Mouse (Mus musculus) kidney, embryonic 15.5 days (tissue): ENCODE data around the gene Pde6b. TPM values are rescaled to one million over a fixed set of nuclear protein-coding genes. Genes with fewer than 3 reads are reported as not detected.
A peak's percentile ranks its signal among the peaks of the same experiment; 100 is the strongest.

Experiments used
- ATAC-seq: fragments of 200-750 bp; cut with Nextera tagmentation; replicated peaks from 2 replicates; pipeline ENCODE4 v1.8.0; 2017; ENCODE audit warnings: moderate TSS enrichment; ENCODE audit not compliant: low FRiP score
- H3K27ac ChIP-seq: fragments of 300-500 bp; sonication (generic); 2 replicates; pipeline ENCODE4 v1.5.1; 2015; ENCODE audit warnings: mild to moderate bottlenecking, inconsistent platforms
- H3K27me3 ChIP-seq: fragments of 300-500 bp; sonication (generic); 2 replicates; pipeline ENCODE4 v1.6.1; 2015; ENCODE audit warnings: inconsistent platforms
- H3K36me3 ChIP-seq: fragments of 300-500 bp; sonication (generic); 2 replicates; pipeline ENCODE4 v1.6.1; 2015; ENCODE audit warnings: inconsistent platforms
- H3K4me1 ChIP-seq: fragments of 300-500 bp; sonication (generic); 2 replicates; pipeline ENCODE4 v1.6.1; 2015; ENCODE audit warnings: inconsistent platforms
- H3K4me2 ChIP-seq: fragments of 300-500 bp; sonication (generic); 2 replicates; pipeline ENCODE4 v1.6.1; 2015; ENCODE audit warnings: moderate library complexity, mild to moderate bottlenecking, inconsistent platforms
- H3K4me3 ChIP-seq: fragments of 300-500 bp; sonication (generic); replicated peaks from 2 replicates; pipeline ENCODE4 v1.5.1; 2015; ENCODE audit warnings: mild to moderate bottlenecking, inconsistent platforms
- H3K9ac ChIP-seq: fragments of 300-500 bp; sonication (generic); 2 replicates; pipeline ENCODE4 v1.6.1; 2015; ENCODE audit warnings: mild to moderate bottlenecking, inconsistent platforms
- H3K9me3 ChIP-seq: fragments of 300-500 bp; sonication (generic); replicated peaks from 2 replicates; pipeline ENCODE4 v1.6.1; 2016; ENCODE audit warnings: inconsistent platforms
- WGBS: fragments of 180-500 bp; shearing (Covaris S2); methylation state at CpG from one replicate; pipeline ENCODE4 v1.1.7; 2015; ENCODE audit warnings: mixed read lengths; 5-methylcytosine and 5-hydroxymethylcytosine counted together
- polyA plus RNA-seq: library from polyadenylated mRNA; unstranded; fragments of >200 nt; fragmentation: Nextera tagmentation; extraction: Ambion mirVana; gene quantifications from 2 replicates; pipeline ENCODE4 v1.2.1, GENCODE M21; 2015

Pde6b gene
- polyA plus RNA-seq, 1 experiment from 2014 or later, result 0.34 TPM

- no peaks in the 10 kb centered on the region for H3K4me1 ChIP-seq
- no peak overlapping the region for H3K9ac ChIP-seq
- no peak for ATAC-seq
- no peak overlapping the region for H3K4me3 ChIP-seq
- H3K27me3 ChIP-seq, result no peaks in the 10 kb centered on the region
- 61% methylated on average over 1 of the region's 1 CpGs for WGBS
- H3K36me3 ChIP-seq, result no peaks in the 10 kb centered on the region
- no peak overlapping the region for H3K27ac ChIP-seq
- H3K9me3 ChIP-seq, result no peaks in the 10 kb centered on the region
- H3K4me2 ChIP-seq, result no peak overlapping the region
Measured at GRCm38 (mm10) chr5:108405460-108405859, 17.3 kb downstream of the Pde6b start.

DNA sequence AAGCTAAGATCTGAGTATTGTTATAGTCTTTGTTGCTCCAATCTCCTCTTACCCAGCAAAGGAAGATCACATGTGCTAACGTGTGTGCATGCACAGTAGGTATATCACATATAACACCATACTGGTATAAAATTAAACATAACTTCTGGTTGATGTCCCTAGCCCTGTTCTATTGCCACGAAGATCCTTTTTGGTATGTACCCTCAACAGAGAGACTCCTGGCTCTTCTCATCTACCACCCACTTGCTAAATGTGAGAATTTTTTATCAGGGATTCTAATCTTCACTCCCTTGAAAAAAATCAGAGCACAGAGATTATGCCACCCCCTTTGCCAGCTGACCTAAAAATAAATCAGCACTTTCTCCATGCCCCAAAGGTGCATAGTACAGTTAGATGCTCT, 18.8 kb downstream of the Pde6b start:
- Histone ChIP-seq H3K4me3 (no peak overlapping the region), H3K36me3 (no peaks in the 10 kb centered on the region), H3K27me3 (no peaks in the 10 kb centered on the region), H3K4me2 (no peak overlapping the region), H3K27ac (no peak overlapping the region), H3K9me3 (no peaks in the 10 kb centered on the region), H3K9ac (no peak overlapping the region), H3K4me1 (no peaks in the 10 kb centered on the region)
- WGBS, result 77% methylated on average over 2 of the region's 2 CpGs
- ATAC-seq, result no peak

DNA sequence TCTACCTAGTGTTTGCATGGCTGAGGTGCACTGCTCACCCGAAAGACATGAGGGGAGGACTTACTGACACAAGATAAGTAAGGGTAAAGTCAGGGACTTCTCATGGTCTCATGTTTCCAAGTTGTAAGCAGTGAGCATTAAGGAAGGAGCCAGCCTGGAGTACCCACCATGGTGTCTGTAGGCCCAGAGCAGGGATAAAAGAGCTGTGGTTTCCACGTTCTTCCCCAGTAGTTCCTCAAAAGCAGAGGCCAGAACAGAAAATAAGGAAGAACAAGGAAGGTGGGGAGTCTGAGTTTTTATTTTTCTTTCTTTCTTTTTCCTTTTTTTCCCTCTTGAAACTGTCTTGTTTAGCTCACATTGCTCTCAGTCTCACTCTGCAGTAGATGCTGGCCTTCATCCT, 26.5 kb downstream of the Pde6b start:
- no peak for ATAC-seq
- Histone ChIP-seq H3K27me3 (no peaks in the 10 kb centered on the region), H3K36me3 (no peaks in the 10 kb centered on the region), H3K4me1 (no peaks in the 10 kb centered on the region), H3K4me2 (no peak overlapping the region), H3K9ac (no peak overlapping the region), H3K9me3 (no peaks in the 10 kb centered on the region), H3K4me3 (no peak overlapping the region), H3K27ac (no peak overlapping the region)
- 75% methylated on average over 2 of the region's 2 CpGs for WGBS

DNA sequence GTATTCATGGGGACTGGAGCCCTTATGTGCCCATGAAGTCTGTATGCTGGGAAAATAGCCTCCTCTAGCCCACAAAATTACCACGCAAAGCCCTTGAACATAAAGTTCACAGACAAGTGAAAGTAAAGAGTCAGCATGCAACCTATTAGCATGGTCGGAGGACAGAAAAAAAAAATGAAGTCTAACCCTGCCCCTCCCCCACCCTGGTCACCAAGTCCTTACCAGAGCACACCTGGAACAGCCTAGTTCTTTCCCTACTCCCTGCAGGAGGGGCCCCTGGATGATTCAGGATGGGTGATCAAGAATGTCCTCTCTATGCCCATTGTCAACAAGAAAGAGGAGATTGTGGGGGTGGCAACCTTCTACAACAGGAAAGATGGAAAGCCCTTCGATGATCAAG, 34.5 kb downstream of the Pde6b start:
- no peaks in the 10 kb centered on the region for H3K9me3 ChIP-seq
- H3K4me1 ChIP-seq, result no peaks in the 10 kb centered on the region
- no peaks in the 10 kb centered on the region for H3K36me3 ChIP-seq
- ATAC-seq, result no peak
- H3K4me3 ChIP-seq, result no peak overlapping the region
- no peak overlapping the region for H3K9ac ChIP-seq
- H3K27ac ChIP-seq, result no peak overlapping the region
- H3K4me2 ChIP-seq, result no peak overlapping the region
- no peaks in the 10 kb centered on the region for H3K27me3 ChIP-seq
- 77% methylated on average over 3 of the region's 3 CpGs for WGBS

DNA sequence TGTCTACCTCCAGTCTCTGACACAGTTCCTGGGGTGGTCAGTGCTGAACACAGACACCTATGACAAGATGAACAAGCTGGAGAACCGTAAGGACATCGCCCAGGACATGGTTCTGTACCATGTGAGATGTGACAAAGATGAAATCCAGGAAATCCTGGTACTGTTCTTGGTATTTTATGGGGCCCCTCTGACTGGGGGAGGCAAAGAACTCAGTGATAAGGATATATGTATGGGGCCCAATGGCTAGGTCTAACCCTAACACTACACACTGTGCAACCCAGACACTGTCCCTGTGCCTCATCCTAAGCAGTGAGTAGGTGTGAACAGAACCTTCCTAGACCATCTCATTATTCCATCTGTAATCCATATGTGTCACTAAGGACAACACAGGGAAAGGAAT, 35.2 kb downstream of the Pde6b start:
- Histone ChIP-seq H3K36me3 (no peaks in the 10 kb centered on the region), H3K27me3 (no peaks in the 10 kb centered on the region), H3K4me1 (no peaks in the 10 kb centered on the region), H3K27ac (no peak overlapping the region), H3K9me3 (no peaks in the 10 kb centered on the region), H3K9ac (no peak overlapping the region), H3K4me2 (no peak overlapping the region), H3K4me3 (no peak overlapping the region)
- 96% methylated on average over 2 of the region's 2 CpGs for WGBS
- ATAC-seq, result no peak

- WGBS, result 50% methylated on average over 1 of the region's 1 CpGs
Measured at GRCm38 (mm10) chr5:108427186-108427585, 39.0 kb downstream of the Pde6b start.

GRCm38 (mm10) chr5:108431196-108431595, 43.0 kb downstream of the Pde6b start:
- H3K9me3 ChIP-seq, result no peaks in the 10 kb centered on the region
- ATAC-seq, result no peak
- no peak overlapping the region for H3K4me3 ChIP-seq
- H3K9ac ChIP-seq, result no peak overlapping the region
- no peak overlapping the region for H3K4me2 ChIP-seq
- H3K27me3 ChIP-seq, result no peaks in the 10 kb centered on the region
- peaks cover 42% of the 10 kb centered on the region for H3K36me3 ChIP-seq
- H3K27ac ChIP-seq, result no peak overlapping the region
- H3K4me1 ChIP-seq, result peaks cover 18% of the 10 kb centered on the region
- WGBS, result 94% methylated on average over 6 of the region's 6 CpGs

More at GRCm38 (mm10) chr5:108427186-108427585, 39.0 kb downstream of the Pde6b start:
- H3K9ac ChIP-seq, result no peak overlapping the region
- no peak overlapping the region for H3K4me2 ChIP-seq
- no peaks in the 10 kb centered on the region for H3K9me3 ChIP-seq
- H3K36me3 ChIP-seq, result peaks cover 34% of the 10 kb centered on the region
- no peak overlapping the region for H3K27ac ChIP-seq
- H3K4me3 ChIP-seq, result no peak overlapping the region
- H3K27me3 ChIP-seq, result no peaks in the 10 kb centered on the region
- H3K4me1 ChIP-seq, result no peaks in the 10 kb centered on the region
- peak; percentile 73 for ATAC-seq

DNA sequence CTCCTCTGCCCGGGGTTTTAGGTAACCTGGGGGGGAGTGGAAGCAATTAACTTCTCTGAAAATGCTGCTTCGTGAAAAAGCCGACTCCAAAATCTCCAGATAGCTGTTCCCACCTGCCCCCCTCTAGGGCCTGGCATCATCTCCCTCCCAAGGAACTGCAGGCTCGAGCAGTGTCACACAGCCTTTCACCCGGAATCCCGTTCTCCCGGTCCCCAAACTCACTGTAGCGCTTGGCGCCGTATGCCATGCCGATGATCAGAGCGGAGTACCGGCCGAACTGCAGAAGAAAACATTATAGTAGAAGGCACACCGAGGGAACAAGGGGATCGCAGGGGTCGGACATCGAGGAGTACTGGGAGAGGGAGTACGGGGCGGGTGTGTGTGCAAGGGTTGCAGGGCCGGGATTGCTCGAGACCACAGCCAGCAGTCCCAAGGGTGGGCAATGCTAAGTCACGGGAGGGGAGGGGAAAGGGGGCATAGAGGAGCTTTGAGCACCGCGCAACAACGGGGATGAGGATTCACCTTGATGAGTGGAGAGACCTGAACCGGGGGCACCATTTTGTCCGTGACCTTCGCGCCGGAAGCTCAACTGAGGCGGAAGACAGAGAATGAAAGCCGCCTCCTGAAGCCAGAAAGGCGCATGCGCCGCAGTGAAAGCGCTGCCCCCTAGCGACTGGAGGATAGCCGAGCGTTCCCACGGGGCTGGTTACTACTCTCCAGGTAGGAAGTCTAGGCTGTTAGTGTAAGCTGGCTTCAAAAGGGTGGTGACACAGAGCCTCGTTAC, 45.8 kb downstream of the Pde6b start, which contains the start of gene Atp5k:
TSS of gene Atp5k (minus strand) at position 645 of the 784 bp plus-strand sequence.
- 0 out of 2 replicates have a peak, but pooled peaks cover under 1% of the 10 kb centered on the region for H3K27me3 ChIP-seq
- ATAC-seq, result peak; percentile 94
- H3K9ac ChIP-seq, result peak within 1 kb of the TSS; percentile 88
- peak within 1 kb of the TSS; percentile 41; the same call in 1 of the 2 replicates for H3K27ac ChIP-seq
- H3K4me3 ChIP-seq, result peak within 1 kb of the TSS; percentile 88
- H3K9me3 ChIP-seq, result no peaks in the 10 kb centered on the region
- H3K36me3 ChIP-seq, result peaks cover 38% of the 10 kb centered on the region
- peak within 1 kb of the TSS; percentile 83 for H3K4me2 ChIP-seq
- under 1% methylated on average over 42 of the region's 42 CpGs for WGBS
- peaks cover 18% of the 10 kb centered on the region for H3K4me1 ChIP-seq

DNA sequence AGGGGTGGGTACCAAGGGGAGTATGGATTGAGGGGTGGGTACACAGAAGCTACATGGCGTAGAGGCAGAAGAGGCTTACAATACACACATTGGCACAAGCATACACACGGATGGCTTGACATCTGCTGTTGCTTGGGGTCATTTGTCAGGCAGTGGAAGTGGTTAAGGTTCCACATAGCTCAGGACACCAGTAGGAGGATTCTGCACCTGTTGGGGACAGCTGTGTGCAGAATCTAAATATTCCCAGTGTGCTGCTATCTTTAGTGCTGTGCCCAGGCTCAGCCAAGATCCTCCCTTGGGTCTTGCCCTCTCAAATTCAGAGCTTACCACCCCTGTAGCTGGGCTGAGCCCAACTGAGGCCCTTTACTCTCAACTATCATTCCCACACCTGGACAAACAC, 47.9 kb downstream of the Pde6b start:
- Histone ChIP-seq H3K36me3 (peaks cover 18% of the 10 kb centered on the region), H3K4me3 (no peak overlapping the region), H3K27ac (no peak overlapping the region), H3K27me3 (0 out of 2 replicates have a peak, but pooled peaks cover 2% of the 10 kb centered on the region), H3K9ac (no peak overlapping the region), H3K4me1 (peaks cover 18% of the 10 kb centered on the region), H3K9me3 (no peaks in the 10 kb centered on the region), H3K4me2 (no peak overlapping the region)
- WGBS, result 71% methylated on average over 2 of the region's 2 CpGs
- ATAC-seq, result no peak

GRCm38 (mm10) chr5:108446973-108447372, 58.8 kb downstream of the Pde6b start:
- no peak overlapping the region for H3K4me3 ChIP-seq
- no peaks in the 10 kb centered on the region for H3K9me3 ChIP-seq
- H3K27me3 ChIP-seq, result peaks cover 15% of the 10 kb centered on the region
- H3K9ac ChIP-seq, result no peak overlapping the region
- no peaks in the 10 kb centered on the region for H3K36me3 ChIP-seq
- no peak overlapping the region for H3K4me2 ChIP-seq
- H3K4me1 ChIP-seq, result peaks cover 13% of the 10 kb centered on the region
- no peak overlapping the region for H3K27ac ChIP-seq
- 85% methylated on average over 3 of the region's 3 CpGs for WGBS
- no peak for ATAC-seq

DNA sequence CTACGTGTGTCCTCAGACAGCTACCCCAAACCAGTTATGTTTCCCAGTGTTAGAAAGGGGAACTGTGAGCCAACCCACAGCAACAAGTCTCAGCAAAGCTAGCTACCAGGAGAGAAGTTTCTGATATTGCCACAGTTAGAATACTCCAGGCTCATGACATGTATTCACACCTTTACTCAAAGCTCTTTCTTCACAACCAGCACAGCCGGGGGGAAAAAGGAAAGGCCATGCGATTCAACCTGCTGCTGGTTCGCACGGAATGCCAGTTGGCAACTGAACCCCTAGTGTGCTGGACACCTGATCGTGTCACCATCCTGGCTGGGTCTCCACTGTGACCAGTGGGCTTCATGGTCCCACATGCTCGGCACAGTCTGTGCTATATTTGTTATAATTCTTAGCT, 59.7 kb downstream of the Pde6b start:
- peak overlapping the region; percentile 68; the same call in 1 of the 2 replicates for H3K4me2 ChIP-seq
- WGBS, result 87% methylated on average over 7 of the region's 7 CpGs

GRCm38 (mm10) chr5:108448785-108449668, 60.8 kb downstream of the Pde6b start, which contains the start of gene Mfsd7a:
Mfsd7a (minus strand) TSS chr5:108448891.
- peak within 1 kb of the TSS; percentile 68 for H3K4me2 ChIP-seq
- WGBS, result 9% methylated on average over 24 of the region's 24 CpGs
- ATAC-seq, result peak; percentile 97
- H3K36me3 ChIP-seq, result no peaks in the 10 kb centered on the region
- peak within 1 kb of the TSS; percentile 43 for H3K4me3 ChIP-seq
- peak within 1 kb of the TSS; percentile 41 for H3K9ac ChIP-seq
- peaks cover 13% of the 10 kb centered on the region for H3K4me1 ChIP-seq
- H3K27ac ChIP-seq, result peak within 1 kb of the TSS; percentile 41
- H3K9me3 ChIP-seq, result no peaks in the 10 kb centered on the region
- peaks cover 15% of the 10 kb centered on the region for H3K27me3 ChIP-seq

More for the DNA sequence above, 59.7 kb downstream of the Pde6b start:
- Histone ChIP-seq H3K27me3 (peaks cover 15% of the 10 kb centered on the region), H3K9ac (no peak overlapping the region; the same call in 1 of the 2 replicates), H3K4me1 (peaks cover 13% of the 10 kb centered on the region), H3K36me3 (no peaks in the 10 kb centered on the region), H3K27ac (no peak overlapping the region), H3K4me3 (peak overlapping the region; percentile 43), H3K9me3 (no peaks in the 10 kb centered on the region)
- no peak for ATAC-seq
